Mouse (Mus musculus) olfactory bulb, adult 2 months (tissue): ENCODE data around the gene Cacna1f.

Experiments used
- CTCF ChIP-seq: fragments of 200-500 bp; IDR thresholded peaks from 2 replicates; pipeline ENCODE4 v1.5.1; 2012; ENCODE audit warnings: low read depth, mild to moderate bottlenecking, low read length, moderate library complexity; ENCODE audit not compliant: insufficient read depth
- POLR2A ChIP-seq: fragments of 200-500 bp; IDR thresholded peaks from 2 replicates; pipeline ENCODE4 v1.6.1; 2012; ENCODE audit warnings: mild to moderate bottlenecking, low read depth, low read length, moderate library complexity; ENCODE audit not compliant: insufficient read depth

DNA sequence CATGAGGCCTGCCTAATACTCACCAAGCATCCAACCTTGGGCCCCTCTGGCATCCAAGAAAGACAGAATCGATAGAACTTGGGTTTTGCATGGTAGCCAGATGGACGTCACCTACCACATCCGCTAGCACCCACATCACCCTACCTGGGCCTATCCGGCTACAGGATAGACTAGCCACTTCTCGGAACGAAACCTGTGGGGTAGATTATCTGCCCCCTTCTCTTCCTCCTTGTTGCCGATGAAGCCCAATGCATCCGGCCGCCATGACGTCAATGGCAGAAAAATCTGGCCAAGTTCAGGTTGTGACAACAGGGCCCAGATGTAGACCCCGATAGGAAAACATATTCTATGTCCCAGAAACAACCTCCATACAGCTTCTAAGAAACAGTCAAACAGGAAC lies 23.0 kb upstream of the Cacna1f start:
- TF ChIP-seq POLR2A (no peak), CTCF (no peak)
